Comparison of ENCODE assay signal across 9 mouse cellular contexts in the genomic region with DNA sequence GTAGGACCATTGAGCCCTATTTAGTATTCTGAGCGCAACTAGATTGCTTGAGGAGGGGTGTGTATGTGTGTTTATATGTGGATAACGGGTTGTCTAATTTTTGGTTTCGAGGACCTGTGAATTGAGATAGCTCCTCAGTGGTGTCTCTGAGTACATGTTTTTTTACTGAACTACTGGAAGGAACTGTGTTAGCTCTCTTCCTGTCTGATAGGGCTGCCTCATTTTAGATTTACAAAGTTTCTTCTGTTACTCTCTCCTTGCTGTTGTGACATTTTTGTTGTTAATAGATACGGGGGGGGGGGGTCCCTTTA. TPM values are rescaled to one million over a fixed set of nuclear protein-coding genes. Genes with fewer than 3 reads are reported as not detected.
DNase-seq lines count a peak whose midpoint lies in the region; ATAC-seq and TF ChIP-seq lines count a peak whose summit lies in the region.
"Had no signal": no experiment of that assay in that cellular context is flagged by ENCODE, and none has a peak within 500 bp of the region (broad histone marks: within the 10 kb centered on the region; RNA-seq: fewer than 3 reads in every experiment).

No protein-coding gene starts in this region.

- DNase-seq in kidney, postnatal 4 days, result no peak
- DNase-seq in c-Kit-positive CD71-positive TER-119-positive erythroid progenitor cells, embryonic 14.5 days (ENCODE audit: low spot score), result peak; percentile 66
- DNase-seq in hindbrain, postnatal 0 days (ENCODE audit: low spot score), result no peak
- DNase-seq in midbrain, postnatal 0 days (ENCODE audit: low spot score), result no peak
- DNase-seq in gastrocnemius, postnatal 4 days (ENCODE audit: low spot score in 2 of 2), result no peak
- DNase-seq in layer of hippocampus, postnatal 36 days, result no peak
- DNase-seq in left cerebral cortex, adult 9 months (ENCODE audit: low spot score in 2 of 2), result no peak
- DNase-seq: lung, postnatal 10 days had no signal

- WGBS in kidney, embryonic 15.5 days, result 56% methylated on average over 4 of the region's 4 CpGs
- 46% methylated on average over 4 of the region's 4 CpGs for WGBS in hindbrain, postnatal 0 days
- WGBS in midbrain, postnatal 0 days, result 50% methylated on average over 4 of the region's 4 CpGs

- peak overlapping the region; percentile 90 for H3K4me2 ChIP-seq in kidney, embryonic 15.5 days
- peak overlapping the region; percentile 97 for H3K4me2 ChIP-seq in hindbrain, postnatal 0 days (ENCODE audit: low read depth, low read length)
- peak overlapping the region; percentile 88 for H3K4me2 ChIP-seq in midbrain, postnatal 0 days (ENCODE audit: low read depth, low read length, poor library complexity, severe bottlenecking)

- peaks cover 10% of the 10 kb centered on the region for H3K27me3 ChIP-seq in kidney, embryonic 15.5 days
- H3K27me3 ChIP-seq in hindbrain, postnatal 0 days (ENCODE audit: insufficient read depth, low read length), result 0 out of 2 replicates have a peak, but pooled peaks cover 7% of the 10 kb centered on the region
- H3K27me3 ChIP-seq in midbrain, postnatal 0 days (ENCODE audit: insufficient read depth, low read length), result peaks cover 8% of the 10 kb centered on the region

- peaks cover 10% of the 10 kb centered on the region for H3K4me1 ChIP-seq in kidney, embryonic 15.5 days
- peaks cover 9% of the 10 kb centered on the region; the same call in 1 of the 2 replicates for H3K4me1 ChIP-seq in hindbrain, postnatal 0 days (ENCODE audit: insufficient read depth, low read length)
- no peaks in the 10 kb centered on the region; the same call in 1 of the 2 replicates for H3K4me1 ChIP-seq in midbrain, postnatal 0 days (ENCODE audit: insufficient read depth, low read length)

- no peak for TF ChIP-seq CTCF in hindbrain, postnatal 0 days (IDR thresholded peaks at IDR 0.05; ENCODE audit: low read depth)
- no peak for TF ChIP-seq CTCF in midbrain, postnatal 0 days (IDR thresholded peaks at IDR 0.05)

- peak overlapping the region; percentile 93 for H3K4me3 ChIP-seq in kidney, embryonic 15.5 days (replicated peaks)
- peak overlapping the region; percentile 97 for H3K4me3 ChIP-seq in hindbrain, postnatal 0 days (ENCODE audit: low read length)
- peak overlapping the region; percentile 91 for H3K4me3 ChIP-seq in midbrain, postnatal 0 days (ENCODE audit: low read depth, low read length)

- peak overlapping the region; percentile 95 for H3K9ac ChIP-seq in kidney, embryonic 15.5 days
- peak overlapping the region; percentile 93 for H3K9ac ChIP-seq in hindbrain, postnatal 0 days (replicated peaks; ENCODE audit: low read length)
- peak overlapping the region; percentile 95 for H3K9ac ChIP-seq in midbrain, postnatal 0 days (replicated peaks; ENCODE audit: low read length, poor library complexity, severe bottlenecking)

- ATAC-seq in kidney, embryonic 15.5 days (replicated peaks; ENCODE audit: low FRiP score), result no peak
- ATAC-seq in hindbrain, postnatal 0 days, result no peak
- ATAC-seq in midbrain, postnatal 0 days (ENCODE audit: low FRiP score), result no peak

- H3K27ac ChIP-seq in kidney, embryonic 15.5 days, result no peak overlapping the region
- H3K27ac ChIP-seq in hindbrain, postnatal 0 days, result no peak overlapping the region
- no peak overlapping the region for H3K27ac ChIP-seq in midbrain, postnatal 0 days (ENCODE audit: low read depth, low read length)

- H3K36me3 ChIP-seq in kidney, embryonic 15.5 days, result peaks cover 37% of the 10 kb centered on the region
- peaks cover 16% of the 10 kb centered on the region; the same call in 1 of the 2 replicates for H3K36me3 ChIP-seq in hindbrain, postnatal 0 days (ENCODE audit: insufficient read depth, low read length)
- H3K36me3 ChIP-seq in midbrain, postnatal 0 days (ENCODE audit: insufficient read depth, low read length), result peaks cover 20% of the 10 kb centered on the region; the same call in 1 of the 2 replicates

- no peaks in the 10 kb centered on the region for H3K9me3 ChIP-seq in kidney, embryonic 15.5 days (replicated peaks)
- H3K9me3 ChIP-seq in hindbrain, postnatal 0 days (ENCODE audit: low read length), result no peaks in the 10 kb centered on the region
- no peaks in the 10 kb centered on the region for H3K9me3 ChIP-seq in midbrain, postnatal 0 days (ENCODE audit: low read length)

RNA-seq across cellular contexts. Expression of gene Mff, which starts 1.1 kb away (rescaled TPM):
- 217 and 235 TPM in 2 replicates for polyA plus RNA-seq in kidney, embryonic 15.5 days (2015; fragmentation: Nextera tagmentation; extraction: Ambion mirVana)
- 309 and 364 TPM in 2 replicates for total RNA-seq in hindbrain, postnatal 0 days (2014; rRNA removed)
- 410 and 416 TPM in 2 replicates for polyA plus RNA-seq in hindbrain, postnatal 0 days (2015; fragmentation: Nextera tagmentation; extraction: Ambion mirVana)
- total RNA-seq in midbrain, postnatal 0 days (2014; rRNA removed), result 415 and 579 TPM in 2 replicates
- polyA plus RNA-seq in midbrain, postnatal 0 days (2015; fragmentation: Nextera tagmentation; extraction: Ambion mirVana), result 449 and 459 TPM in 2 replicates
- total RNA-seq in gastrocnemius, postnatal 4 days (2021), result 100 to 1,000 TPM; 146 to 158 TPM
- total RNA-seq in layer of hippocampus, postnatal 36 days (2021), result 100 to 1,000 TPM; 258 to 260 TPM

RNA-seq across cellular contexts. Expression of gene Tm4sf20, which starts 42.4 kb away (rescaled TPM):
- polyA plus RNA-seq in kidney, embryonic 15.5 days (2015; fragmentation: Nextera tagmentation; extraction: Ambion mirVana), result 1.7 and 2.7 TPM in 2 replicates
- not detected in 2 replicates for total RNA-seq in hindbrain, postnatal 0 days (2014; rRNA removed)
- polyA plus RNA-seq in hindbrain, postnatal 0 days (2015; fragmentation: Nextera tagmentation; extraction: Ambion mirVana), result not detected in 2 replicates
- total RNA-seq in midbrain, postnatal 0 days (2014; rRNA removed), result not detected in 2 replicates
- polyA plus RNA-seq in midbrain, postnatal 0 days (2015; fragmentation: Nextera tagmentation; extraction: Ambion mirVana), result not detected in 2 replicates
- total RNA-seq in gastrocnemius, postnatal 4 days (2021), result not detected
- total RNA-seq in layer of hippocampus, postnatal 36 days (2021), result not detected

RNA-seq across cellular contexts. Expression of gene Gm47791, which starts 45.2 kb away (rescaled TPM):
- polyA plus RNA-seq in kidney, embryonic 15.5 days (2015; fragmentation: Nextera tagmentation; extraction: Ambion mirVana), result not detected in 2 replicates
- total RNA-seq in hindbrain, postnatal 0 days (2014; rRNA removed), result not detected in 2 replicates
- polyA plus RNA-seq in hindbrain, postnatal 0 days (2015; fragmentation: Nextera tagmentation; extraction: Ambion mirVana), result not detected in 2 replicates
- not detected in 2 replicates for total RNA-seq in midbrain, postnatal 0 days (2014; rRNA removed)
- not detected in 2 replicates for polyA plus RNA-seq in midbrain, postnatal 0 days (2015; fragmentation: Nextera tagmentation; extraction: Ambion mirVana)
- total RNA-seq in gastrocnemius, postnatal 4 days (2021), result not detected
- not detected for total RNA-seq in layer of hippocampus, postnatal 36 days (2021)
